Mouse (Mus musculus) cerebellum, adult 2 months (tissue): Measurements from ENCODE around the gene Eefsec.

Source experiments
- CTCF ChIP-seq: fragments of 200-500 bp; IDR thresholded peaks from 2 replicates; pipeline ENCODE4 v1.5.1; 2011; ENCODE audit warnings: low read depth, mild to moderate bottlenecking, control low read depth, low read length, moderate library complexity, borderline replicate concordance; ENCODE audit not compliant: insufficient read depth
- POLR2A ChIP-seq: fragments of 200-500 bp; IDR thresholded peaks from 2 replicates; pipeline ENCODE4 v1.6.1; 2011; ENCODE audit warnings: low read length, control low read depth, borderline replicate concordance; ENCODE audit not compliant: insufficient read depth

GRCm38 (mm10) chr6:88231821-88232220, 214.5 kb downstream of the Eefsec start:
- TF ChIP-seq CTCF (no peak), POLR2A (no peak)
